Mouse (Mus musculus) erythroblast, embryonic 14.5 days (primary cell): ENCODE results near the gene Serp2. TPM values are rescaled to one million over a fixed set of nuclear protein-coding genes. Genes with fewer than 3 reads are reported as not detected.

ENCODE experiments used
- H3K27me3 ChIP-seq: 2 replicates; pipeline ENCODE4 v1.6.1; 2012; ENCODE audit warnings: inconsistent platforms; ENCODE audit not compliant: control insufficient read depth
- H3K36me3 ChIP-seq: 2 replicates; pipeline ENCODE4 v1.6.1; 2012; ENCODE audit warnings: mild to moderate bottlenecking, inconsistent platforms; ENCODE audit not compliant: control insufficient read depth
- H3K4me1 ChIP-seq: 2 replicates; pipeline ENCODE4 v1.6.1; 2012; ENCODE audit warnings: inconsistent platforms; ENCODE audit not compliant: control insufficient read depth
- H3K4me3 ChIP-seq: replicated peaks from 2 replicates; pipeline ENCODE3; 2012; ENCODE audit warnings: moderate library complexity, mild to moderate bottlenecking, inconsistent platforms
- H3K9me3 ChIP-seq: 2 replicates; pipeline ENCODE4 v1.6.1; 2012; ENCODE audit warnings: low read length, inconsistent platforms, mixed read lengths; ENCODE audit not compliant: control insufficient read depth
- GATA1 ChIP-seq: IDR thresholded peaks from 2 replicates; pipeline ENCODE4 v1.6.1; 2012; ENCODE audit warnings: low read length, inconsistent platforms, mixed read lengths
- TAL1 ChIP-seq: IDR thresholded peaks from 3 replicates; pipeline ENCODE4 v1.6.1; 2012; ENCODE audit warnings: low read length, inconsistent platforms, mixed read lengths
- polyA plus RNA-seq: library from polyadenylated mRNA; stranded (reverse); fragments of >175 nt; gene quantifications from 2 replicates; pipeline ENCODE4 v1.2.3, GENCODE M21; 2012

Gene Serp2
- polyA plus RNA-seq, 1 experiment, result 0.07 TPM

DNA sequence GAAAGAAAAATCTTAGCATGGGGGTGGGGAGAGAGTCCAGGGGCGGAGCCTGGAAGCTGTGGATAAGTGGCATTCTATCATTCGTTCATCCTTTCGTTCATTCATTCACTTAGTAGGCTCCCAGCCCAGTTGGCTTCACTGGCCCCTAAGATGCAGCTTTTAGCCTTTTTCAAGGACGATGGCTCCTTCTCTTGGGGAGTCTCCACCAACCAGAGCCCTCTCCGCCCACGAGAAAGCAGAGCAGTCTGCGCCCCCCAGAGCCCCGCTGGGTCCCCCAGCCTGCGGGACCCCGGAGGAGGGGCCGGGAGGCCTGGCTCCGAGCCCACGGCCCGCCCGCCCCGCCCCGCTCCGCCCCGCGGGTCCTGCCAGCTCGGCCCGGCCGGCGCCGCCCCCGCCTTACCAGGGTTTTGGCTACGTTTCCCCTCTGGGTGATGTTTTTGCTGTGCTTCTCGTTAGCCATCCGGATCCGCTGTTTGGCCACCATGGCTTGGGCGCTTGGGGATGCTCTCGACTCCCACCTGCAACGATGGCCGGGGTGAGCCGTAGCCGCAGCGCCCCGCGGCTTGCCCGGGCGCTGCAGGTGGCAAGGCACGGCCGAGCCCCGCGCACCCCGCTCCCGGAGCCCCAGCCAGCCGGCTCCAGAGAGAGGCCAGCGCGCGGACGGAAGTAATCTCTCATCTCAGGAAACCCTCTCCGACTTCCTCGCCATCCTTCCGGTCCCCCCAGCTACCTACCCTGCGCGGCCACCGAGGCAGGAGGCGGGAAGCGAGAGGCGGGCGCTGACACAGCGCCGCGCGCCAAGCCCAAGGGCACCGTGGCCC lies 448 bp downstream of the Serp2 start:
- Histone ChIP-seq H3K9me3 (no peaks in the 10 kb centered on the region; the same call in 1 of the 2 replicates), H3K36me3 (no peaks in the 10 kb centered on the region), H3K4me3 (peak overlapping the region; percentile 61), H3K4me1 (peaks cover 30% of the 10 kb centered on the region), H3K27me3 (peaks cover 59% of the 10 kb centered on the region)
- TF ChIP-seq GATA1 (no peak), TAL1 (no peak)

- Histone ChIP-seq H3K36me3 (no peaks in the 10 kb centered on the region), H3K27me3 (peaks cover 59% of the 10 kb centered on the region), H3K4me3 (no peak overlapping the region), H3K4me1 (peaks cover 25% of the 10 kb centered on the region), H3K9me3 (no peaks in the 10 kb centered on the region; the same call in 1 of the 2 replicates)
- TF ChIP-seq TAL1 (no peak), GATA1 (no peak)
Observed at GRCm38 (mm10) chr14:76555263-76556030, 1.2 kb downstream of the Serp2 start.

GRCm38 (mm10) chr14:76544136-76544535 lies 12.6 kb downstream of the Serp2 start:
- H3K4me3 ChIP-seq, result no peak overlapping the region
- H3K4me1 ChIP-seq, result peaks cover 39% of the 10 kb centered on the region
- H3K27me3 ChIP-seq, result no peaks in the 10 kb centered on the region; the same call in 1 of the 2 replicates
- H3K9me3 ChIP-seq, result no peaks in the 10 kb centered on the region
- TF ChIP-seq GATA1, result no peak
- TF ChIP-seq TAL1, result no peak
- no peaks in the 10 kb centered on the region for H3K36me3 ChIP-seq

- Histone ChIP-seq H3K4me1 (peaks cover 51% of the 10 kb centered on the region), H3K27me3 (no peaks in the 10 kb centered on the region), H3K36me3 (peaks cover 15% of the 10 kb centered on the region), H3K4me3 (no peak overlapping the region), H3K9me3 (no peaks in the 10 kb centered on the region)
- TF ChIP-seq TAL1 (no peak), GATA1 (no peak)
Observed at GRCm38 (mm10) chr14:76541341-76541740, 15.3 kb downstream of the Serp2 start.

GRCm38 (mm10) chr14:76540005-76540670 lies 16.6 kb downstream of the Serp2 start:
- H3K36me3 ChIP-seq, result peaks cover 27% of the 10 kb centered on the region
- no peaks in the 10 kb centered on the region for H3K9me3 ChIP-seq
- H3K4me3 ChIP-seq, result no peak overlapping the region
- no peaks in the 10 kb centered on the region for H3K27me3 ChIP-seq
- TF ChIP-seq GATA1, result no peak
- TF ChIP-seq TAL1, result no peak
- peaks cover 63% of the 10 kb centered on the region for H3K4me1 ChIP-seq

DNA sequence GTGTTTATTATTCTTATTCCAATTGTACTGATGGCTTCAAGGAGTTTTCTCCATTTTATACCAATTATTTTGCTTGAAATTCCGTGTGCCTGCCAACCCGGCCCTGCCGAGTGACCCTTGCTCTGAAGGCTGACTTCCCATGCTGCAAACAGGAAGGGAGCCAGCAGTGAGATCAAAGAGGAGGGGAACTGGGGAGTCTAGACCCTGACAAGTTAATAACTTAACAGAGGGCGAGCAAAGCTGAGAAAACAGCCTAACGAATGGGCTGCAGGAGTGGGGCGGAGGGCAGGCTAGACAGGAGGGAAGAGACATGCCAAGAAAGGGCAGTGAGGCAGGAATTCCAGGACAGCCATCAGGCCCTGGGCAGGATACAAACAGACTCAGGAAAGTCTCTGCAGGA lies 19.8 kb downstream of the Serp2 start:
- TF ChIP-seq TAL1, result no peak
- TF ChIP-seq GATA1, result no peak
- peaks cover 42% of the 10 kb centered on the region for H3K36me3 ChIP-seq
- no peaks in the 10 kb centered on the region for H3K9me3 ChIP-seq
- H3K4me1 ChIP-seq, result peaks cover 73% of the 10 kb centered on the region
- H3K27me3 ChIP-seq, result no peaks in the 10 kb centered on the region
- no peak overlapping the region for H3K4me3 ChIP-seq

GRCm38 (mm10) chr14:76535096-76535495 lies 21.6 kb downstream of the Serp2 start:
- peaks cover 77% of the 10 kb centered on the region for H3K4me1 ChIP-seq
- H3K36me3 ChIP-seq, result peaks cover 44% of the 10 kb centered on the region
- no peaks in the 10 kb centered on the region for H3K27me3 ChIP-seq
- peak overlapping the region; percentile 69 for H3K4me3 ChIP-seq
- TF ChIP-seq GATA1, result no peak
- no peaks in the 10 kb centered on the region for H3K9me3 ChIP-seq

GRCm38 (mm10) chr14:76533170-76533815 lies 23.4 kb downstream of the Serp2 start:
- Histone ChIP-seq H3K27me3 (no peaks in the 10 kb centered on the region), H3K9me3 (no peaks in the 10 kb centered on the region), H3K36me3 (peaks cover 44% of the 10 kb centered on the region), H3K4me3 (peak overlapping the region; percentile 69), H3K4me1 (peaks cover 90% of the 10 kb centered on the region)
- TF ChIP-seq GATA1, result no peak; the same call in 1 of the 2 replicates
- no peak for TF ChIP-seq TAL1
